Mouse (Mus musculus): Measurements from ENCODE around the gene Sectm1a.

- TF ChIP-seq CTCF (IDR thresholded peaks at IDR 0.05; ENCODE audit: insufficient read depth, low read length) (no peak), POLR2A (IDR thresholded peaks at IDR 0.05; ENCODE audit: borderline replicate concordance, extremely low read depth, low read depth, low read length) (no peak)
Measured at GRCm38 (mm10) chr11:121082857-121083500, 2.0 kb upstream of the Sectm1a start.

Measured in lung, adult 2 months (tissue).